Mouse (Mus musculus): ENCODE measurements around the gene Ldlrad3. TPM values are rescaled to one million over a fixed set of nuclear protein-coding genes. Genes with fewer than 3 reads are reported as not detected.
A peak's percentile ranks its signal among the peaks of the same experiment; 100 is the strongest.

The Ldlrad3 gene
- polyA plus RNA-seq, 1 experiment from 2014 or later = 20.4 TPM

- H3K27ac ChIP-seq = no peak overlapping the region
- H3K4me2 ChIP-seq (ENCODE audit: low read length) = no peak overlapping the region
- H3K9ac ChIP-seq (ENCODE audit: low read depth, low read length) = no peak overlapping the region
- H3K9me3 ChIP-seq (replicated peaks; ENCODE audit: low read length) = no peaks in the 10 kb centered on the region
- H3K4me3 ChIP-seq (replicated peaks; ENCODE audit: low read depth, low read length) = no peak overlapping the region
- DNase-seq (ENCODE audit: low spot score) (no peak), ATAC-seq (replicated peaks; ENCODE audit: low FRiP score, low read depth) (no peak)
- no peak for TF ChIP-seq CTCF (IDR thresholded peaks at IDR 0.05; ENCODE audit: low read depth)
- WGBS = 68% methylated on average over 8 of the region's 8 CpGs
- no peaks in the 10 kb centered on the region for H3K27me3 ChIP-seq (ENCODE audit: insufficient read depth, low read length)
- H3K4me1 ChIP-seq (replicated peaks; ENCODE audit: insufficient read depth, low read length) = no peaks in the 10 kb centered on the region
- H3K36me3 ChIP-seq (ENCODE audit: insufficient read depth, low read length) = 0 out of 2 replicates have a peak, but pooled peaks cover 7% of the 10 kb centered on the region
Observed at GRCm38 (mm10) chr2:102056144-102056543, 130.0 kb downstream of the Ldlrad3 start.

- Histone ChIP-seq H3K9ac (ENCODE audit: low read depth, low read length) (no peak overlapping the region), H3K4me2 (ENCODE audit: low read length) (no peak overlapping the region), H3K4me3 (replicated peaks; ENCODE audit: low read depth, low read length) (no peak overlapping the region), H3K9me3 (replicated peaks; ENCODE audit: low read length) (no peaks in the 10 kb centered on the region), H3K27ac (no peak overlapping the region), H3K4me1 (replicated peaks; ENCODE audit: insufficient read depth, low read length) (no peaks in the 10 kb centered on the region), H3K36me3 (ENCODE audit: insufficient read depth, low read length) (no peaks in the 10 kb centered on the region), H3K27me3 (ENCODE audit: insufficient read depth, low read length) (no peaks in the 10 kb centered on the region)
- 82% methylated on average over 10 of the region's 10 CpGs for WGBS
- ATAC-seq (replicated peaks; ENCODE audit: low FRiP score, low read depth) (0 out of 2 replicates have a peak, but pooled peaks have one; percentile 33), DNase-seq (ENCODE audit: low spot score) (no peak)
- no peak for TF ChIP-seq CTCF (IDR thresholded peaks at IDR 0.05; ENCODE audit: low read depth)
Observed at GRCm38 (mm10) chr2:102052951-102053660, 133.1 kb downstream of the Ldlrad3 start.

- no peaks in the 10 kb centered on the region for H3K27me3 ChIP-seq (ENCODE audit: insufficient read depth, low read length)
- 89% methylated on average over 6 of the region's 6 CpGs for WGBS
- ATAC-seq (replicated peaks; ENCODE audit: low FRiP score, low read depth) (no peak), DNase-seq (ENCODE audit: low spot score) (no peak)
- no peak for TF ChIP-seq CTCF (IDR thresholded peaks at IDR 0.05; ENCODE audit: low read depth)
- H3K9me3 ChIP-seq (replicated peaks; ENCODE audit: low read length) = no peaks in the 10 kb centered on the region
- no peaks in the 10 kb centered on the region for H3K36me3 ChIP-seq (ENCODE audit: insufficient read depth, low read length)
- H3K4me1 ChIP-seq (replicated peaks; ENCODE audit: insufficient read depth, low read length) = no peaks in the 10 kb centered on the region
- H3K9ac ChIP-seq (ENCODE audit: low read depth, low read length) = no peak overlapping the region
- H3K4me3 ChIP-seq (replicated peaks; ENCODE audit: low read depth, low read length) = no peak overlapping the region
- H3K4me2 ChIP-seq (ENCODE audit: low read length) = no peak overlapping the region
- H3K27ac ChIP-seq = no peak overlapping the region
Observed at GRCm38 (mm10) chr2:102052353-102052752, 133.8 kb downstream of the Ldlrad3 start.

GRCm38 (mm10) chr2:102049866-102050550 lies 136.2 kb downstream of the Ldlrad3 start:
- Histone ChIP-seq H3K4me2 (ENCODE audit: low read length) (no peak overlapping the region), H3K36me3 (ENCODE audit: insufficient read depth, low read length) (no peaks in the 10 kb centered on the region), H3K4me3 (replicated peaks; ENCODE audit: low read depth, low read length) (no peak overlapping the region), H3K9me3 (replicated peaks; ENCODE audit: low read length) (no peaks in the 10 kb centered on the region), H3K9ac (ENCODE audit: low read depth, low read length) (no peak overlapping the region), H3K27ac (no peak overlapping the region), H3K4me1 (replicated peaks; ENCODE audit: insufficient read depth, low read length) (no peaks in the 10 kb centered on the region), H3K27me3 (ENCODE audit: insufficient read depth, low read length) (no peaks in the 10 kb centered on the region)
- no peak for TF ChIP-seq CTCF (IDR thresholded peaks at IDR 0.05; ENCODE audit: low read depth)
- DNase-seq (ENCODE audit: low spot score) = no peak
- no peak for ATAC-seq (replicated peaks; ENCODE audit: low FRiP score, low read depth)
- WGBS = 43% methylated on average over 10 of the region's 10 CpGs

GRCm38 (mm10) chr2:102048296-102049175 lies 137.6 kb downstream of the Ldlrad3 start:
- no peak overlapping the region for H3K4me3 ChIP-seq (replicated peaks; ENCODE audit: low read depth, low read length)
- WGBS = 77% methylated on average over 16 of the region's 16 CpGs
- DNase-seq (ENCODE audit: low spot score) = no peak
- no peak overlapping the region for H3K4me2 ChIP-seq (ENCODE audit: low read length)
- no peak overlapping the region for H3K9ac ChIP-seq (ENCODE audit: low read depth, low read length)
- H3K27ac ChIP-seq = no peak overlapping the region
- H3K9me3 ChIP-seq (replicated peaks; ENCODE audit: low read length) = no peaks in the 10 kb centered on the region
- TF ChIP-seq CTCF (IDR thresholded peaks at IDR 0.05; ENCODE audit: low read depth) = no peak
- ATAC-seq (replicated peaks; ENCODE audit: low FRiP score, low read depth) = no peak
- no peaks in the 10 kb centered on the region for H3K4me1 ChIP-seq (replicated peaks; ENCODE audit: insufficient read depth, low read length)
- H3K27me3 ChIP-seq (ENCODE audit: insufficient read depth, low read length) = no peaks in the 10 kb centered on the region
- H3K36me3 ChIP-seq (ENCODE audit: insufficient read depth, low read length) = no peaks in the 10 kb centered on the region

GRCm38 (mm10) chr2:102046481-102046880 lies 139.7 kb downstream of the Ldlrad3 start:
- Histone ChIP-seq H3K9me3 (replicated peaks; ENCODE audit: low read length) (no peaks in the 10 kb centered on the region), H3K4me3 (replicated peaks; ENCODE audit: low read depth, low read length) (no peak overlapping the region), H3K4me2 (ENCODE audit: low read length) (no peak overlapping the region), H3K27me3 (ENCODE audit: insufficient read depth, low read length) (no peaks in the 10 kb centered on the region), H3K4me1 (replicated peaks; ENCODE audit: insufficient read depth, low read length) (no peaks in the 10 kb centered on the region), H3K27ac (no peak overlapping the region), H3K9ac (ENCODE audit: low read depth, low read length) (no peak overlapping the region), H3K36me3 (ENCODE audit: insufficient read depth, low read length) (no peaks in the 10 kb centered on the region)
- 92% methylated on average over 7 of the region's 7 CpGs for WGBS
- ATAC-seq (replicated peaks; ENCODE audit: low FRiP score, low read depth) (no peak), DNase-seq (ENCODE audit: low spot score) (no peak)
- TF ChIP-seq CTCF (IDR thresholded peaks at IDR 0.05; ENCODE audit: low read depth) = no peak
